Mouse (Mus musculus) brain, embryonic 14.5 days (tissue): ENCODE data around the gene 1700016H13Rik. TPM values are rescaled to one million over a fixed set of nuclear protein-coding genes. Genes with fewer than 3 reads are reported as not detected.

Source experiments
- DNase-seq: peaks from one replicate; pipeline ENCODE4 v3.0.0-alpha.2; 2011; ENCODE audit warnings: low read depth
- CTCF ChIP-seq: fragments of 200-500 bp; IDR thresholded peaks from 2 replicates; pipeline ENCODE4 v1.5.1; 2012; ENCODE audit warnings: inconsistent platforms, mild to moderate bottlenecking, moderate library complexity, borderline replicate concordance; ENCODE audit not compliant: insufficient read depth, insufficient read length; ENCODE audit errors: extremely low read depth
- POLR2A ChIP-seq: fragments of 200-500 bp; IDR thresholded peaks from 2 replicates; pipeline ENCODE4 v1.6.1; 2012; ENCODE audit warnings: mild to moderate bottlenecking, inconsistent platforms, borderline replicate concordance; ENCODE audit not compliant: poor library complexity, insufficient read depth, insufficient read length, severe bottlenecking; ENCODE audit errors: extremely low read depth
- polyA plus RNA-seq: library from polyadenylated mRNA; depleted of rRNA; stranded (reverse); fragments of >200 nt; gene quantifications from 2 replicates; pipeline ENCODE4 v1.2.3, GENCODE M21; 2012

Gene 1700016H13Rik
- polyA plus RNA-seq, 1 experiment, result 0.18 TPM

- DNase-seq, result peak; percentile 86
- no peak for TF ChIP-seq POLR2A
- no peak for TF ChIP-seq CTCF
Observed at GRCm38 (mm10) chr5:103691624-103692530, 36.1 kb upstream of the 1700016H13Rik start, which contains the start of gene Aff1. Gene Aff1 (plus strand): TSS chr5:103692374.

DNA sequence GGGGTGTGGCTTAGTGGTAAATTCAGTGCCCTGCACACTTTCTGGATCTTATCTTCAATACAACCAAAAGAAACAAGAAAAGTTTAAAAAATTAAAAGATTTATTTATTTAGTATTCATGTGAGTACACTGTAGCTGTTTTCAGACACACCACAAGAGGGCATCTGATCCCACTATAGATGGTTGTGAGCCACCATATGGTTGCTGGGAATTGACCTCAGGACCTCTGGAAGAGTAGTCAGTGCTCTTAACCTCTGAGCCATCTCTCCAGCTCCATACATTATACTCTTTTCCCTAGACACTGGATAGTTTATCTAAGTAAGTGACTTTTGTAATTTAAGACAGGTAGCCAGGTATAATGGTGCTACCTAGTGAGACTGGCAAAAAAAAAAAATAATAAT lies 35.4 kb upstream of the 1700016H13Rik start:
- no peak for DNase-seq
- TF ChIP-seq POLR2A, result no peak
- no peak for TF ChIP-seq CTCF

DNA sequence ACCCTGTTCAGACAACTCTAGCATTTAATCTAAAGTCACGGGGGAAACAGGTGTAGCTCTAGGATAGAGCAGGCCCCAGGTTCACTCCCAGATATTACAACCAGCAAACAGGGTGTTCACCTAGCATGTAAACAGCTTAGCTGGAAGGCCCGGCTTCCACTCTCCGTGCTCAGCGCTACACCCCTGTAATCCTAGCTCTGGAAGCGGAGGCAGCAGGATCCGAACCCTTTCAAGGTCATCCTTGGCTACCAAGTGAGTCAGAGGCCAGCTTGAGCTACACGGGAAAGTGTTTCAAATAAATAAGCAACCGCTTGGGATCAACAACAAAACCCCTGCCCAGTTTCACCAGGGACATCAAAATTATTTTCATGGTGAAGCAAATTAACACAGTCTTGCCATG lies 34.4 kb upstream of the 1700016H13Rik start:
- no peak for DNase-seq
- TF ChIP-seq POLR2A (no peak), CTCF (no peak)

- no peak for DNase-seq
- no peak for TF ChIP-seq CTCF
- no peak for TF ChIP-seq POLR2A
Observed at GRCm38 (mm10) chr5:103689645-103690044, 33.8 kb upstream of the 1700016H13Rik start.

DNA sequence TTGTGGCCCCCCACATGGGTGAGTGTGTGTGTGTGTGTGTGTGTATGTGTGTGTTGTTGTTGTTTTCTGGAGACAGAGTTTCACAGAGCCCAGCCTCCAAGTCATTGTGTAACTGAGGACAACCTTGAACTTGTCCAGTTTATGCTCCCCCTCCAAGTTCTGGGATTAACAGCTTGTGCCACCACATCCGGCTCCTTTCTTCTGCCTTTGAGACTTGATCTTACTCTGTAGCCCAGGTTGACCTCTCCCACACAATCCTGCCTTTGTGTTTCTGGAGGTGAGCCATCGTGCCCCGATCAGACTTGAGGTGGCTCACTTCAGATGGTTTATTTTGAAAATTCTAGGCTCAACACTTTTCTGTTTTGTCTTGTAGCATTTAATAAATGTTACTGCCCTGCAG lies 26.0 kb upstream of the 1700016H13Rik start:
- no peak for TF ChIP-seq CTCF
- TF ChIP-seq POLR2A, result no peak
- DNase-seq, result no peak

DNA sequence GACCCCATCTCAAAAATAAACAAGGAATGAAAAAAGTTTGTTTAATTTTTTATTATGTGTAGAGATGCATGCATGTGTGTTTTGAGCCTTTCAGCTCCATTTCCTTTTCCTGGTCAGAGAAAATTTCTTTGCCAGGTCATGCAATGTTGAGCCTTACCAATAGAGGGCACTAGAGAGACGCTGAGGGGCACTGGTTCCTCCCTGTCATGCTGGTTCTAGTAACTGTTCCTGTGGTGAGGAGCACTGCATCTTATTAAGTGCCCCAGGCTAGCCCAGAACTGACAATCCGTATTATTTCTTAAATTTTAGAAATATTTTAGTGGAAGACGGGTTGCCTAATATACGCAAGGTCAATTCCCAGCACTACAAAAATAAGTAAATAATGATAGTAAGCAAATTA lies 24.6 kb upstream of the 1700016H13Rik start:
- DNase-seq, result peak; percentile 73
- TF ChIP-seq CTCF, result peak; percentile 85
- no peak for TF ChIP-seq POLR2A

DNA sequence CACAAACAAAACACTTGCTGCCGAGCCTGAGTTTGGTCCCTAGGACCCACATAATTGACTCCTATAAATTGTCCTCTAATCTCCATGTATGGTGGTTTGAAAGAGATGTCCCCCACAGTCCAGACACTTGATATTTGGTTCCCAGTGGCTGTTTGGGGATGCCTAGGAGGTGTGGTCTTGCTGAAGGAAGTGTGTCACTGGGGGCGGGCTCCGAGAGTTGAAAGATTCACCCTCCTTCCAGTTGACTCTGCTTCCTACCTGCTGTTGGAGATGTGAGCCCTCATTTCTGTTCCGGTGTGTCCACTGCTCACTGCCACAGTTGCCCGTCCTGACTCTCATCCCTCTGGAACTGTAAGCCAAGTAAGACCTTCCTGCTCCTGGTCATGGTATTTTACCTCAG lies 23.2 kb upstream of the 1700016H13Rik start:
- TF ChIP-seq CTCF (no peak), POLR2A (no peak)
- no peak for DNase-seq

DNA sequence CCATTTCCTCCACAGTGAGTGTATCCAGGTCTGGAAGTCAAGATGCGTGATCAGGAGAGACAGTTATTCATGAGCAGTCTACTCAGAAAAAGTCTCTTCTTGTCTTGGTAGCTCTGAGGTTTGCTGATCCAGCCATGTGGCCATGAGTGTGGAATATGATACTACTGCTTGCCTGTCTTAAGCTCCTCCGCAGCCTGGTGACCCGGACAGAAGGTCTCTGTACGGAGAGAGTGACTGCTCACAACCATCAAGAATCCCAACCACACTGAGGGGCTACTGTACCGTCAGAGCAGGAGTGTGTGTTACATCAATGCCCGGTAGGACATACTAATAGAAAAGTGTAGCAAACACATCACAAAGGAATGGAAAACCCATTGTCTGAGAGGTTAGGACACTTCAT lies 22.1 kb upstream of the 1700016H13Rik start:
- no peak for TF ChIP-seq CTCF
- no peak for TF ChIP-seq POLR2A
- no peak for DNase-seq

- TF ChIP-seq POLR2A (no peak), CTCF (no peak)
- DNase-seq, result no peak
Observed at GRCm38 (mm10) chr5:103676289-103676881, 20.6 kb upstream of the 1700016H13Rik start.

DNA sequence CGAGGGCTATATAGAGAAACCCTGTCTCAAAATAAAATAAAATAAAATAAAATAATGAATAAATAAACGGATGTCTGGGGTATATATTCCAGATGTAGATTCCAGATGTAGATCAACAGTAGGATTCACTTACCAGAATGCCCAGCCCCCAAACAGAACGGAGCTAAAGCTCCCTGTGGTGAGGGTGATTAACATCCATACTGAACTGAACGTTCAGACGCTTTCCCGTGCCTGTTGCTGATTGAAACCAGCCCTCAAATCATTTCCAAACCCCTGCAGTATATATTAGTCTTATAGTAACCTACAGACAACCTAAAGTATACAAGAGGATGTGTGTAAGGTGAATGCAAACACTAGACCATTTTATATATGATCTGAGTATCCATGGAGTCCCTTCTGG lies 18.7 kb upstream of the 1700016H13Rik start:
- DNase-seq, result no peak
- TF ChIP-seq POLR2A, result no peak
- TF ChIP-seq CTCF, result no peak

- TF ChIP-seq POLR2A (no peak), CTCF (no peak)
- no peak for DNase-seq
Observed at GRCm38 (mm10) chr5:103673611-103674010, 17.8 kb upstream of the 1700016H13Rik start.
